Mouse (Mus musculus): ENCODE results near the gene Snrpg. TPM values are rescaled to one million over a fixed set of nuclear protein-coding genes. Genes with fewer than 3 reads are reported as not detected.

Gene Snrpg
- polyA plus RNA-seq, 1 experiment from 2014 or later = 522 TPM

GRCm38 (mm10) chr6:86400972-86401371 lies 29.9 kb downstream of the Snrpg start:
- no peak for ATAC-seq (ENCODE audit: insufficient number of reproducible peaks, low FRiP score, low TSS enrichment, low read depth)
- Histone ChIP-seq H3K36me3 (no peaks in the 10 kb centered on the region), H3K9ac (no peak overlapping the region), H3K27me3 (no peaks in the 10 kb centered on the region), H3K4me2 (replicated peaks) (peak overlapping the region; percentile 45), H3K27ac (replicated peaks) (0 out of 2 replicates have a peak overlapping the region, but pooled peaks have one; percentile 48), H3K4me1 (peaks cover 17% of the 10 kb centered on the region), H3K4me3 (replicated peaks) (peak overlapping the region; percentile 35), H3K9me3 (replicated peaks) (no peaks in the 10 kb centered on the region)
- WGBS = 3% methylated on average over 9 of the region's 9 CpGs

GRCm38 (mm10) chr6:86402681-86403607 lies 31.8 kb downstream of the Snrpg start:
- WGBS = 30% methylated on average over 12 of the region's 12 CpGs
- Histone ChIP-seq H3K4me3 (replicated peaks) (peak overlapping the region; percentile 64), H3K27ac (replicated peaks) (peak overlapping the region; percentile 100), H3K36me3 (no peaks in the 10 kb centered on the region), H3K9me3 (replicated peaks) (no peaks in the 10 kb centered on the region), H3K9ac (peak overlapping the region; percentile 91; the same call in 1 of the 2 replicates), H3K4me2 (replicated peaks) (peak overlapping the region; percentile 51), H3K27me3 (no peaks in the 10 kb centered on the region), H3K4me1 (0 out of 2 replicates have a peak, but pooled peaks cover 6% of the 10 kb centered on the region)
- no peak for ATAC-seq (ENCODE audit: insufficient number of reproducible peaks, low FRiP score, low TSS enrichment, low read depth)

GRCm38 (mm10) chr6:86403728-86404099 lies 32.6 kb downstream of the Snrpg start:
- Histone ChIP-seq H3K9me3 (replicated peaks) (no peaks in the 10 kb centered on the region), H3K4me1 (0 out of 2 replicates have a peak, but pooled peaks cover 6% of the 10 kb centered on the region), H3K4me2 (replicated peaks) (peak overlapping the region; percentile 51), H3K27me3 (no peaks in the 10 kb centered on the region), H3K9ac (peak overlapping the region; percentile 91), H3K27ac (replicated peaks) (peak overlapping the region; percentile 100), H3K4me3 (replicated peaks) (peak overlapping the region; percentile 64), H3K36me3 (no peaks in the 10 kb centered on the region)
- ATAC-seq (ENCODE audit: insufficient number of reproducible peaks, low FRiP score, low TSS enrichment, low read depth) = peak; percentile 78
- WGBS = under 1% methylated on average over 15 of the region's 15 CpGs

GRCm38 (mm10) chr6:86404100-86404861 lies 33.2 kb downstream of the Snrpg start, which contains the start of gene Tia1:
Gene Tia1 (plus strand): TSS chr6:86404219.
- Histone ChIP-seq H3K9ac (peak within 1 kb of the TSS; percentile 91), H3K36me3 (no peaks in the 10 kb centered on the region), H3K4me1 (0 out of 2 replicates have a peak, but pooled peaks cover 6% of the 10 kb centered on the region), H3K27me3 (no peaks in the 10 kb centered on the region), H3K9me3 (replicated peaks) (no peaks in the 10 kb centered on the region), H3K27ac (replicated peaks) (peak within 1 kb of the TSS; percentile 100), H3K4me3 (replicated peaks) (peak within 1 kb of the TSS; percentile 64), H3K4me2 (replicated peaks) (peak within 1 kb of the TSS; percentile 51)
- WGBS = under 1% methylated on average over 60 of the region's 62 CpGs
- ATAC-seq (ENCODE audit: insufficient number of reproducible peaks, low FRiP score, low TSS enrichment, low read depth) = peak; percentile 97

GRCm38 (mm10) chr6:86404996-86405395 lies 33.9 kb downstream of the Snrpg start:
- no peaks in the 10 kb centered on the region for H3K27me3 ChIP-seq
- no peaks in the 10 kb centered on the region for H3K9me3 ChIP-seq (replicated peaks)
- no peak for ATAC-seq (ENCODE audit: insufficient number of reproducible peaks, low FRiP score, low TSS enrichment, low read depth)
- peak overlapping the region; percentile 64 for H3K4me3 ChIP-seq (replicated peaks)
- H3K4me1 ChIP-seq = 0 out of 2 replicates have a peak, but pooled peaks cover 6% of the 10 kb centered on the region
- WGBS = under 1% methylated on average over 11 of the region's 11 CpGs
- H3K36me3 ChIP-seq = no peaks in the 10 kb centered on the region
- peak overlapping the region; percentile 91 for H3K9ac ChIP-seq
- peak overlapping the region; percentile 51 for H3K4me2 ChIP-seq (replicated peaks)
- H3K27ac ChIP-seq (replicated peaks) = peak overlapping the region; percentile 100

GRCm38 (mm10) chr6:86406306-86406705 lies 35.2 kb downstream of the Snrpg start:
- no peak overlapping the region for H3K27ac ChIP-seq (replicated peaks)
- H3K4me2 ChIP-seq (replicated peaks) = 0 out of 2 replicates have a peak overlapping the region, but pooled peaks have one; percentile 15
- H3K4me3 ChIP-seq (replicated peaks) = no peak overlapping the region
- no peaks in the 10 kb centered on the region for H3K36me3 ChIP-seq
- H3K27me3 ChIP-seq = no peaks in the 10 kb centered on the region
- H3K9me3 ChIP-seq (replicated peaks) = no peaks in the 10 kb centered on the region
- 0 out of 2 replicates have a peak, but pooled peaks cover 2% of the 10 kb centered on the region for H3K4me1 ChIP-seq
- no peak overlapping the region for H3K9ac ChIP-seq
- ATAC-seq (ENCODE audit: insufficient number of reproducible peaks, low FRiP score, low TSS enrichment, low read depth) = no peak

GRCm38 (mm10) chr6:86418711-86419110 lies 47.6 kb downstream of the Snrpg start:
- no peak overlapping the region for H3K4me2 ChIP-seq (replicated peaks)
- no peak overlapping the region for H3K9ac ChIP-seq
- H3K4me1 ChIP-seq = no peaks in the 10 kb centered on the region
- H3K36me3 ChIP-seq = peaks cover 71% of the 10 kb centered on the region
- no peak overlapping the region for H3K4me3 ChIP-seq (replicated peaks)
- WGBS = 88% methylated on average over 6 of the region's 6 CpGs
- ATAC-seq (ENCODE audit: insufficient number of reproducible peaks, low FRiP score, low TSS enrichment, low read depth) = no peak
- H3K9me3 ChIP-seq (replicated peaks) = no peaks in the 10 kb centered on the region
- no peaks in the 10 kb centered on the region for H3K27me3 ChIP-seq
- H3K27ac ChIP-seq (replicated peaks) = no peak overlapping the region

- Histone ChIP-seq H3K36me3 (peaks cover 69% of the 10 kb centered on the region), H3K4me3 (replicated peaks) (no peak overlapping the region), H3K9ac (no peak overlapping the region), H3K4me1 (no peaks in the 10 kb centered on the region), H3K9me3 (replicated peaks) (no peaks in the 10 kb centered on the region), H3K27me3 (no peaks in the 10 kb centered on the region), H3K4me2 (replicated peaks) (no peak overlapping the region), H3K27ac (replicated peaks) (no peak overlapping the region)
- 90% methylated on average over 3 of the region's 3 CpGs for WGBS
- ATAC-seq (ENCODE audit: insufficient number of reproducible peaks, low FRiP score, low TSS enrichment, low read depth) = no peak
These were observed 48.1 kb downstream of the Snrpg start for GRCm38 (mm10) chr6:86419239-86419638.

GRCm38 (mm10) chr6:86420491-86420890 lies 49.4 kb downstream of the Snrpg start:
- 81% methylated on average over 6 of the region's 6 CpGs for WGBS
- Histone ChIP-seq H3K36me3 (peaks cover 70% of the 10 kb centered on the region), H3K9ac (no peak overlapping the region), H3K27me3 (no peaks in the 10 kb centered on the region), H3K27ac (replicated peaks) (no peak overlapping the region), H3K9me3 (replicated peaks) (no peaks in the 10 kb centered on the region), H3K4me2 (replicated peaks) (no peak overlapping the region), H3K4me1 (no peaks in the 10 kb centered on the region), H3K4me3 (replicated peaks) (no peak overlapping the region)
- no peak for ATAC-seq (ENCODE audit: insufficient number of reproducible peaks, low FRiP score, low TSS enrichment, low read depth)

- H3K4me3 ChIP-seq (replicated peaks) = no peak within 1 kb of the TSS
- no peaks in the 10 kb centered on the region for H3K4me1 ChIP-seq
- no peak within 1 kb of the TSS for H3K27ac ChIP-seq (replicated peaks)
- H3K9me3 ChIP-seq (replicated peaks) = no peaks in the 10 kb centered on the region
- 93% methylated on average over 1 of the region's 1 CpGs for WGBS
- no peak for ATAC-seq (ENCODE audit: insufficient number of reproducible peaks, low FRiP score, low TSS enrichment, low read depth)
- H3K36me3 ChIP-seq = peaks cover 58% of the 10 kb centered on the region
- H3K4me2 ChIP-seq (replicated peaks) = no peak within 1 kb of the TSS
- H3K9ac ChIP-seq = no peak within 1 kb of the TSS
- no peaks in the 10 kb centered on the region for H3K27me3 ChIP-seq
These were observed 55.3 kb downstream of the Snrpg start, which contains the start of gene Gm44790 for GRCm38 (mm10) chr6:86426358-86426757. Gene Gm44790 (plus strand): TSS chr6:86426658.

Data from embryonic facial prominence, embryonic 15.5 days (tissue).